Comparison of ENCODE assay signal across 21 mouse cellular contexts in genomic region chr16:4848090-4848489, GRCm38 (mm10). TPM values are rescaled to one million over a fixed set of nuclear protein-coding genes. Genes with fewer than 3 reads are reported as not detected.
DNase-seq lines count a peak whose midpoint lies in the region; TF ChIP-seq lines count a peak whose summit lies in the region.
"Had no signal": no experiment of that assay in that cellular context is flagged by ENCODE, and none has a peak within 500 bp of the region (broad histone marks: within the 10 kb centered on the region; RNA-seq: fewer than 3 reads in every experiment).

No protein-coding gene starts in this region.

- H3K79me2 ChIP-seq in myocyte (ENCODE audit: control insufficient read depth, insufficient read depth): no peaks in the 10 kb centered on the region

- no peaks in the 10 kb centered on the region for H3K36me3 ChIP-seq in myocyte (ENCODE audit: control insufficient read depth, insufficient read depth)
- H3K36me3 ChIP-seq: G1E had no signal

- peak; percentile 66 for DNase-seq in adrenal gland, adult 2 months
- DNase-seq in adrenal gland, postnatal 10 days: no peak
- DNase-seq in adrenal gland, adult 8-10 months: peak; percentile 68
- DNase-seq in adrenal gland, postnatal 14 days: no peak
- DNase-seq in gastrocnemius, adult 2 months: no peak
- DNase-seq: adrenal gland, postnatal 25 days; B cell, adult 2 months; cerebellum, adult 11 months; cerebellum, adult 11-12 months; cerebellum, adult 18-20 months; cerebellum, adult 2 months; cerebellum, adult 8-10 months; cerebellum, adult 9-10 months; cerebellum, adult 9-11 months had no signal

- H3K27me3 ChIP-seq in myocyte (ENCODE audit: control insufficient read depth, insufficient read depth, insufficient read length): no peaks in the 10 kb centered on the region
- H3K27me3 ChIP-seq: CH12.LX, Patski had no signal

- intact Hi-C loops in gastrocnemius, adult 2 months (cut with DNase I): no loop called here

- H3ac ChIP-seq in myocyte (ENCODE audit: control insufficient read depth, insufficient read length): no peak overlapping the region

- TF ChIP-seq POLR2A in myocyte (IDR thresholded peaks at IDR 0.05; ENCODE audit: insufficient read length, low read depth): no peak

- no peak for TF ChIP-seq CTCF in gastrocnemius, adult 2 months (IDR thresholded peaks at IDR 0.05)

- H3K4me3 ChIP-seq in myocyte: no peak overlapping the region
- no peak overlapping the region for H3K4me3 ChIP-seq in gastrocnemius, adult 2 months

- H3K4me2 ChIP-seq in myocyte (ENCODE audit: low read depth): no peak overlapping the region

- no peak overlapping the region for H3K27ac ChIP-seq in gastrocnemius, adult 2 months

TF ChIP-seq in myocyte, 11 proteins besides CTCF, POLR2A, EP300 and RAD21:
- TF ChIP-seq MYOD1 (IDR thresholded peaks at IDR 0.05; ENCODE audit: control insufficient read depth in 1 of 3, insufficient read length in 2 of 3, low read depth in 2 of 3) (peak in 2 of 3 experiments; percentile 76 to 86), TCF12 (IDR thresholded peaks at IDR 0.05; ENCODE audit: insufficient read depth, poor library complexity, severe bottlenecking) (peak; percentile 55), E2F4 (IDR thresholded peaks at IDR 0.05; ENCODE audit: insufficient read depth) (no peak), REST (IDR thresholded peaks at IDR 0.05; ENCODE audit: insufficient read depth, insufficient read length) (no peak), CEBPB (IDR thresholded peaks at IDR 0.05; ENCODE audit: insufficient read depth, poor library complexity, severe bottlenecking) (no peak), MAX (IDR thresholded peaks at IDR 0.05; ENCODE audit: low read depth) (no peak), USF1 (IDR thresholded peaks at IDR 0.05; ENCODE audit: low read depth) (no peak), MYOG (IDR thresholded peaks at IDR 0.05; ENCODE audit: control insufficient read depth in 1 of 3, insufficient read depth in 1 of 3, insufficient read length in 2 of 3, low read depth in 2 of 3) (peak; percentile 53 to 93 (median 81)), SRF (IDR thresholded peaks at IDR 0.05; ENCODE audit: control insufficient read depth, insufficient read length, low read depth) (no peak), TCF3 (IDR thresholded peaks at IDR 0.05; ENCODE audit: insufficient read length, low read depth) (peak; percentile 75), POLR2AphosphoS2 (IDR thresholded peaks at IDR 0.05; ENCODE audit: insufficient read length, low read depth) (no peak)

RNA-seq across cellular contexts. Expression of gene 4930562C15Rik, which starts 12.9 kb away (rescaled TPM):
- not detected for total RNA-seq in adrenal gland, adult 2 months (2021)
- not detected in 2 replicates for polyA plus RNA-seq in adrenal gland, adult 2 months (2012; rRNA removed)
- total RNA-seq in adrenal gland, postnatal 10 days (2021): not detected
- under 1 TPM in 1 of 4 experiments, not detected in 3; 0.14 TPM for total RNA-seq in adrenal gland, adult 8-10 months (2022)
- total RNA-seq in adrenal gland, postnatal 14 days (2021): not detected in 2 replicates
- 0.08 TPM for polyA plus RNA-seq in myocyte (2012; fragmentation: generic; extraction: Trizol)
- total RNA-seq in gastrocnemius, adult 2 months (2021): not detected
- total RNA-seq: adrenal gland, adult 18-20 months; adrenal gland, postnatal 25 days; adrenal gland, postnatal 36 days had no signal
- polyA plus RNA-seq: brain, embryonic 14.5 days; cerebellum, adult 2 months; G1E had no signal

RNA-seq across cellular contexts. Expression of gene Ubald1, which starts 32.0 kb away (rescaled TPM):
- total RNA-seq in adrenal gland, adult 2 months (2021): 10 to 100 TPM; 32.8 to 37.8 TPM
- polyA plus RNA-seq in adrenal gland, adult 2 months (2012; rRNA removed): 59.7 and 68.0 TPM in 2 replicates
- 10 to 100 TPM; 29.2 to 31.3 TPM for total RNA-seq in adrenal gland, postnatal 10 days (2021)
- 10 to 100 TPM; 33.0 to 42.5 (median 38.2) TPM for total RNA-seq in adrenal gland, adult 8-10 months (2022)
- total RNA-seq in adrenal gland, postnatal 14 days (2021): 36.9 and 40.8 TPM in 2 replicates
- polyA plus RNA-seq in myocyte (2012; fragmentation: generic; extraction: Trizol): 79.5 TPM
- 10 to 100 TPM; 30.3 to 44.8 TPM for total RNA-seq in gastrocnemius, adult 2 months (2021)

RNA-seq across cellular contexts. Expression of gene Mgrn1, which starts 38.0 kb away (rescaled TPM):
- 10 to 100 TPM; 79.3 to 87.4 TPM for total RNA-seq in adrenal gland, adult 2 months (2021)
- 134 and 157 TPM in 2 replicates for polyA plus RNA-seq in adrenal gland, adult 2 months (2012; rRNA removed)
- 100 to 1,000 TPM in 1 of 2 experiments, 10 to 100 TPM in 1; 88.0 to 106 TPM for total RNA-seq in adrenal gland, postnatal 10 days (2021)
- total RNA-seq in adrenal gland, adult 8-10 months (2022): 100 to 1,000 TPM in 2 of 4 experiments, 10 to 100 TPM in 2; 88.5 to 120 (median 98.0) TPM
- total RNA-seq in adrenal gland, postnatal 14 days (2021): 86.3 and 87.7 TPM in 2 replicates
- 59.3 TPM for polyA plus RNA-seq in myocyte (2012; fragmentation: generic; extraction: Trizol)
- 10 to 100 TPM; 53.5 to 66.1 TPM for total RNA-seq in gastrocnemius, adult 2 months (2021)

RNA-seq across cellular contexts. Expression of gene Cdip1, which starts 58.0 kb away (rescaled TPM):
- total RNA-seq in adrenal gland, adult 2 months (2021): 100 to 1,000 TPM; 105 to 130 TPM
- polyA plus RNA-seq in adrenal gland, adult 2 months (2012; rRNA removed): 400 and 500 TPM in 2 replicates
- total RNA-seq in adrenal gland, postnatal 10 days (2021): 100 to 1,000 TPM; 126 to 148 TPM
- total RNA-seq in adrenal gland, adult 8-10 months (2022): 100 to 1,000 TPM; 120 to 148 (median 143) TPM
- 129 and 135 TPM in 2 replicates for total RNA-seq in adrenal gland, postnatal 14 days (2021)
- 44.9 TPM for polyA plus RNA-seq in myocyte (2012; fragmentation: generic; extraction: Trizol)
- 10 to 100 TPM; 69.3 to 82.9 TPM for total RNA-seq in gastrocnemius, adult 2 months (2021)

Comparison
In these comparisons a context has a peak if more than half of its experiments do, and no peak if none do; other contexts are left out.
1. DNase-seq: peak in adrenal gland, adult 2 months (single experiment) and adrenal gland, adult 8-10 months (single experiment); none in adrenal gland, postnatal 10 days (single experiment), adrenal gland, postnatal 14 days (single experiment) and gastrocnemius, adult 2 months (single experiment).